Mouse (Mus musculus) frontal cortex, postnatal 10 days (tissue): ENCODE measurements around the gene Mkln1.
"Not testable (repeated sequence)": the region's sequence is repeated elsewhere in the genome, so short reads cannot be mapped to it uniquely, and the experiment has no call there.

Experiments used
- DNase-seq, 2 experiments: peaks; one replicate each; pipeline ENCODE4 v3.0.0; 2022; ENCODE audit warnings: low spot score in 2 of 2, mixed read lengths in 1 of 2

Gene Mkln1

DNA sequence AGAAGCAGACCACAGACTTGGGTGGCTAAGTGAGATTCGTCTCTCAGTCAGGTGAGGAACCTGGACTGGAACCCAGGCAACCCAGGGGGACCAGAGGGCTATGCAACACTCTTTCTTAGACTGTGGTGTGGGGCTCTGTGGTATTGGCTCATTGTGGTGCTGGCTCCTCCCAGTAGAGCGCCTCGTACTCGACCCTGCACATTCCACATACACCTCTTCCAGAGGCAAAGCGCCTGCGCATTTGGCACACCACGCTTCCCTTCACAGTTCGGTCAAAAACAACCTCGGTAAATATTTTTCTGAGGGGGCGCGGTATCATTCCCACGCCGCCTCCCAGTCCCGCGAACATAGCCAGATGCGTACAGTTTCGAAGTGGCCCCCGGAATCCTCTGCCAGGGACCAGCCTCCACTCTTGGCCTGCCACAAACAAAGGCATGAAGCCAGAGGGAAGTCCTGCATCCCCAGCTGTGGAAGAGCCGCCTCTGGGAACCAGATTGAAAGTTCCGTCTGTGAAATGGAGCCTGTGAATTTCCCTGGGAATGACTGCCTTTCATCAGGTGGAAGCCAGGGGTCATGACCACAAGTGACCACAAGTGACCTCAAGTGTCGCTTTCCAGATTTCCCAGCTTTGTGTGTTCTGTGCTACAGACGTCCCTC is 152.5 kb downstream of the Mkln1 start:
- DNase-seq: no peak

- no peak for DNase-seq
These were observed 158.0 kb downstream of the Mkln1 start for GRCm38 (mm10) chr6:31556460-31557100.

DNA sequence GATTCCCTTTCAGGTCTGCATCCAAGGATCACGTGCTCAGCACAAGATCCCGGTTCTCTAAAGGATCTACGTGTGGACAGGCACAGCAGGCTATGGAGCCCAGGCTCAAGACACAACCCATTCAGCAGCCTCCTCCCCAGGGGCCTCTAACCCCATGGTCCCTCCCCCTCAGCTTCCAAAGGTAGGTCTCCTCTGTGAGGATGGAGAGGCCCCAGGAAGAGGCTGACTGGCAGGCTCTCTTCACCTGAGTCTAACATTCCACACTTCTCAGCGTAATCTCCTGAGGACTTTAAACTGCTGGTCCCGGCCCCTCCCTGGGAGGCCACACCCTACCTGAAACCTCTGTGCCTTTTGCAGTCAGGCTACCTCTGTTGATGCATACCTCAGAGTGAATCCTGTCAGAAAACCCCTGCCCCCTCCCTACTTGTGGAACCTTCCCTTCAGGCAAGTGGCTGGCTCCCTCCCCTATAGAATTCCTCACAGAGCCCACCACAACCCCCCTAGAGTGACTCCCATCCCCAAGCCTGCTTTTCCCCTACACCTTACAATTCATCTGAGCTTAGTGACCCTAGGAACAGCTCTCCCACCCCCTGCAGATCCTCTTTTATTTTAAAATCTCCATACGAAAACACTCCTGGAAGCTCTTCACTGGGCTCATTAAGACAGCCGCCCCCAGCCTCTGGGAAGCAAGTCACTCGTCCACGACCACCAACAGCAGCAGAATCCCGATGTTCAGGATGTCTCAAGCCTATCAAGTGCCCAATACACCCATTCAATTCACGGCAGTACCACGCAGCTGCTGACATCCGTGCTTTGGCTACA is 161.8 kb downstream of the Mkln1 start:
- DNase-seq: no peak

- DNase-seq: not testable (repeated sequence)
These were observed 163.4 kb downstream of the Mkln1 start for GRCm38 (mm10) chr6:31561948-31562347.

- DNase-seq: no peak
These were observed 164.0 kb downstream of the Mkln1 start for GRCm38 (mm10) chr6:31562371-31563080.

- DNase-seq: peak in 1 of 2 experiments; percentile 53
These were observed 165.0 kb downstream of the Mkln1 start, which contains the start of gene Podxl for GRCm38 (mm10) chr6:31563235-31564181. Podxl (minus strand) TSS chr6:31563981.

DNA sequence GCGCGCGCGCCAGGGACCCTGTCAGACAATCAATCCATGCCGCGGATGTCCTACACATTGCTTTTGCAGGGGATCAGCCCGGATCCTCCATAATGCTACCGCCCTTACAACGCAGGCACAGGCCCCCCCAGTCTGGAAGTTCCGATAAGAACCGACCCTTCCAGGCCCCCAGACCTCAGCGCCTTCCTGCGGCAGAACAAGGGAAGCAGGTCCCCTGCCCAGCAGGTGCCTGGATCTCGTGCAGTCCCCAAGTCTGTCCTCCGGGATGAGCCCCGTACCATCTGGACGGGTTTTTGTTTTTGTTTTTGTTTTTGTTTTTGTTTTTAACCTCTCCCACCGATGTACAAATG is 165.6 kb downstream of the Mkln1 start:
- no peak for DNase-seq

DNA sequence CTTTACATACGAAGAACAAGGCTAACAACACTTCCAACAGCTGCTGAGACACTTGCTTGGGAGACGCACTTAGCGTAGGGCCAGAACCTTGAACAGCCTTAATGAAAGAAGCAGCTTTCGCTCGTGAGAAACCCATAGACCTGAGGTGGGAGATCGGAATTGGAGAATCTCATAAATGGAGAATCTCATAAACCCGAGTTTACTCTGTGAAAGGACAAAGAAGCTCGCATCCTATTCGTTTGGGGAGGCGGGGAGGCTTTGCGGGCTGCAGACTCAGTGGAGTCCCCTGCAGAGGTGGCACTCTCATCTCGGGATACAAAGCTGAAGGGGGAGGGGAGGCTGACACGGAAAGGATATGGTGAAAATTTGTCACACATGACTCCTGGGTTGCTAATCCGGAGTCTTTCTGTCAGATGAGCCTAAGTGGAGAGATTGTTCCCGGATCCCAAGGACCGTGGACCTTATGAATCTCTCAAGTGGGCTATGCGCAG is 166.4 kb downstream of the Mkln1 start:
- no peak for DNase-seq
